Mouse (Mus musculus) G1E (cell line): ENCODE data around the gene Dlst. TPM values are rescaled to one million over a fixed set of nuclear protein-coding genes. Genes with fewer than 3 reads are reported as not detected.

Experiments
- ATAC-seq: 2 replicates; pipeline ENCODE4 v1.8.0; 2016; ENCODE audit warnings: mild to moderate bottlenecking; ENCODE audit not compliant: insufficient number of reproducible peaks, poor library complexity, low FRiP score, severe bottlenecking; ENCODE audit errors: extremely low read depth
- DNase-seq: peaks from one replicate; pipeline ENCODE4 v3.0.0; 2012; ENCODE audit warnings: low spot score
- H3K27me3 ChIP-seq: 2 replicates; pipeline ENCODE4 v1.6.1; 2012; ENCODE audit warnings: mild to moderate bottlenecking, low read length, inconsistent platforms; ENCODE audit not compliant: insufficient read depth
- H3K36me3 ChIP-seq: replicated peaks from 2 replicates; pipeline ENCODE3; 2012; ENCODE audit warnings: mild to moderate bottlenecking, inconsistent platforms
- H3K4me1 ChIP-seq: 2 replicates; pipeline ENCODE4 v1.6.1; 2012; ENCODE audit warnings: low read depth, low read length, inconsistent platforms, mixed read lengths; ENCODE audit not compliant: insufficient read depth
- H3K4me3 ChIP-seq: 2 replicates; pipeline ENCODE4 v1.5.1; 2012; ENCODE audit warnings: low read depth, mild to moderate bottlenecking, inconsistent platforms, low read length, moderate library complexity, mixed read lengths
- H3K9me3 ChIP-seq: replicated peaks from 2 replicates; pipeline ENCODE4 v1.6.1; 2012; ENCODE audit warnings: inconsistent platforms
- CTCF ChIP-seq: IDR thresholded peaks from 2 replicates; pipeline ENCODE4 v1.5.1; 2012; ENCODE audit warnings: low read depth, low read length, inconsistent platforms, mixed read lengths
- GATA1 ChIP-seq: IDR thresholded peaks from 2 replicates; pipeline ENCODE4 v1.6.1; 2012; ENCODE audit warnings: borderline replicate concordance, low read length, inconsistent platforms, mixed read lengths
- GATA2 ChIP-seq: IDR thresholded peaks from 2 replicates; pipeline ENCODE4 v1.6.1; 2012; ENCODE audit warnings: low read depth, low read length, inconsistent platforms, borderline replicate concordance
- POLR2AphosphoS5 ChIP-seq: IDR thresholded peaks from 2 replicates; pipeline ENCODE4 v1.6.1; 2012; ENCODE audit warnings: low read depth, low read length, inconsistent platforms; ENCODE audit not compliant: insufficient replicate concordance
- TAL1 ChIP-seq: conservative IDR thresholded peaks from 2 replicates; pipeline ENCODE4 v1.6.1; 2012; ENCODE audit warnings: low read depth, low read length, inconsistent platforms, mixed read lengths
- polyA plus RNA-seq: library from polyadenylated mRNA; stranded (reverse); fragments of >175 nt; gene quantifications from 2 replicates; pipeline ENCODE4 v1.2.3, GENCODE M21; 2012
- total RNA-seq, 2 experiments: library from RNA; stranded (forward) in 1 of 2; stranded (reverse) in 1 of 2; fragments of 200-1000 nt in 1 of 2; fragments of >200 nt in 1 of 2; fragmentation: Nextera tagmentation in 1 of 2; gene quantifications; 2 replicates each; pipeline ENCODE4 v1.2.3; 2014 to 2017

Gene Dlst
- total and polyA plus RNA-seq, 3 experiments, result 213 to 728 (median 221) TPM

DNA sequence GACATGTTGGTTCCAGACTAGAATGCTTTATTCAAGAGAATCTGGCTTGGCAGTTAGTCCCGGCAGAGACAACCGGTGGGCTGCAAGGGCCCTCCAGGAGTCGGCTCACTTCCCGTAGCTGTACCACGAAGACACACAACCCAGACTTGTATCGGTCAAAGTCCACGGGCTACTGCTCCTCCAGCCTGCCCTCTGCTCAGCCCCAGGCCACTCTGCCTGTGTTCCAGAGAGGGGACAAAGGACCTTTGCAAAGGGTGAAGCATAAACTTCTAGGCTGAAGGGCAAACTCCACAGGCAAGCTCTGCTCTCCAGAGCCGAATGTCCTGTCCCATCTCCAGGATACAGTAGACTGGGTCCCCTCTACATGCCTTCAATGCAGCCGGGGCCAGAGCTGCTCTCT lies 56.0 kb downstream of the Dlst start:
- H3K4me1 ChIP-seq, result peaks cover 6% of the 10 kb centered on the region
- H3K9me3 ChIP-seq, result no peaks in the 10 kb centered on the region
- DNase-seq, result no peak
- peaks cover 59% of the 10 kb centered on the region for H3K27me3 ChIP-seq
- no peak for ATAC-seq
- H3K4me3 ChIP-seq, result no peak overlapping the region
- H3K36me3 ChIP-seq, result no peaks in the 10 kb centered on the region
- TF ChIP-seq GATA1, result no peak
- no peak for TF ChIP-seq POLR2AphosphoS5
- no peak for TF ChIP-seq CTCF
- no peak for TF ChIP-seq GATA2
- no peak for TF ChIP-seq TAL1

DNA sequence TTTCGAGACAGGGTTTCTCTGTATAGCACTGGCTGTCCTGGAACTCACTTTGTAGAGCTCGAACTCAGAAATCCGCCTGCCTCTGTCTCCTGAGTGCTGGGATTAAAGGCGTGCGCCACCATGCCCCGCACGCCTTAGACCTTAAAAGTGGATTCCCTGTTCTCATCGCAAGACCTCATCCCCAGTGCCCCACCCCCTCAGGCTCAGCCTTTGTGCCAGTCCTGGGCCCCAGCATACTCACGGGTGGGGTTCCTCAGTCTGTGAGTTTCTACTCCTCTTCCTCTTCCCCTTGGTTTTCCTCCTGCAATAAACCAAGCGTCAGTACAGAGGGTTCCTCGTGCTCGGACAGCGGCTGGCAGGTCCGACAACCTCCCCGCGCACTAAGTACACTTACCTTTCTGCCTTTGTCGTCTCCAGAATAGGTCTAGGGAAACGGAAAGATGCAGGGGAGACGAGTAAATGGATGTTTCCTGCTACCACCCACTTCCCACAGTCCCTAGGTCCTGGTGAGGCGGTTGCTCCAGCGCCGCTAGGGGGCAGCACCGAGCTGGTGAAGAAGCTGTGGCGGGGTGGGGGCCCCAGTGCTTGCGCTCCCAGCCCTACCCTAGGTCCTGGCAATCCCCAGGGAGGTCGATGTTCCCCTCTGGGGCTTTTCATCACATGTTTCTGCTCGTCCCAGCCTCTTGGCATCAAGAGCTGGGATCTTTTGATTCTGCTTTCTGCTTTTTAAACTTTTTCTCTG lies 58.7 kb downstream of the Dlst start:
- Histone ChIP-seq H3K27me3 (peaks cover 76% of the 10 kb centered on the region), H3K36me3 (no peaks in the 10 kb centered on the region), H3K4me1 (peaks cover 6% of the 10 kb centered on the region), H3K4me3 (no peak overlapping the region), H3K9me3 (no peaks in the 10 kb centered on the region)
- TF ChIP-seq GATA2 (no peak), CTCF (peak; percentile 95)
- peak; percentile 59; the same call in 1 of the 2 replicates for ATAC-seq
- DNase-seq, result peak; percentile 79

DNA sequence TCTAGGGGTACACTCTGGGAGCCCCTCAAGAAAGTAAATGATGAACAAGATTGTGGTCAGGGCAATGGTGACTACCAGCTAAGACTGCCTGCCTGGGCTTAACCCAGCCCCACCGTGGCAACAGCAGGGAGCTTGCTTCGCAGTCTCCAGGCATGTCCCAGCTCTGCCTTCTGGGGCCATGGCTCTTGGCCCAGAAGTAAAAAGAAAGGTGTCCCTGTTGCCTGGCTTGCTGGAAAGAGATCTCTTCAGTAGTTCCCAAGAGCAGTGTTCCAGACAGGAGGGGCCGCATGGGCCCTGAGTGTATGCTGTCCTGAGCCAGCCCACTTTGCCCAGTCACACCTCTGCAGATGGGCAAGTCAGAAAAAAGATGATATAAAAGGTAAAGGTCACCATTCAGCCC lies 59.2 kb downstream of the Dlst start:
- ATAC-seq, result no peak

DNA sequence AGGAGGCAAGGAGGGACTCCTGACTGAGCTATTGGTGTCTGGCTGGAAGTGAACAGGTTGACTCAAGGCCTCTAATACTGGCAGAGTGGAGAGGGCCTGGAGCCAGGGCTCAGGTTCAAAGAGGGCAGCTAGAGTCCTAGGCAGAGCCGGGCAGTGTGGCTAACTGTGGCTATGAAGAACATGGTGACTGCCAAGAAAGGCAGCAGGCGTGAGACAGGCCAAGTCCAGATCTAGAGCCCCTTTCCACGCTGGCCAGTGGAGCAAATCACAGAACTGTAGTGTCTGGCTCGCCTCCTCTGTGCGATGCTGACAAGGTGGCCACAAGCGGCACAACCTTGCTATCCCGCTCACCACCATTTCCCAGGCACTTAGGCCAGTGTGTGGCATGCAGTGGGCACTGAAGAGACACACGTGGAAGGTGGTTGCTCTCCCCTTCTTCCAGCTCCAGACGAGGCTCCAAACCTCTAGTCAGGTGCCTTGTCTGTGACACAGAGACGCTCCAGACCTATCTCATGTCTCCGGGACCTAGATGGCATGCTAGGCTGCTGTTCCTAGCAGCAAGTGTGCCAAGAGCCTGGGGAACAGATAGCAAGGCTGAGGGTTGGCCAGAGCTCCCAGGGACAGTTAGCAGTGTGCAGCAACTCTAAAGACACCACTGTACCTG lies 59.8 kb downstream of the Dlst start:
- TF ChIP-seq GATA1 (no peak), TAL1 (no peak), CTCF (no peak), GATA2 (no peak), POLR2AphosphoS5 (no peak)
- Histone ChIP-seq H3K4me1 (peaks cover 6% of the 10 kb centered on the region), H3K27me3 (peaks cover 79% of the 10 kb centered on the region), H3K36me3 (no peaks in the 10 kb centered on the region), H3K4me3 (no peak overlapping the region), H3K9me3 (no peaks in the 10 kb centered on the region)
- ATAC-seq (no peak), DNase-seq (no peak)

More for the DNA sequence above, 59.2 kb downstream of the Dlst start:
- Histone ChIP-seq H3K27me3 (peaks cover 78% of the 10 kb centered on the region), H3K4me1 (peaks cover 6% of the 10 kb centered on the region), H3K36me3 (no peaks in the 10 kb centered on the region), H3K4me3 (no peak overlapping the region), H3K9me3 (no peaks in the 10 kb centered on the region)
- DNase-seq, result no peak
- no peak for TF ChIP-seq POLR2AphosphoS5
- TF ChIP-seq CTCF, result no peak
- TF ChIP-seq TAL1, result no peak
- no peak for TF ChIP-seq GATA1
- TF ChIP-seq GATA2, result no peak

GRCm38 (mm10) chr12:85170948-85171307 lies 60.3 kb downstream of the Dlst start:
- Histone ChIP-seq H3K9me3 (no peaks in the 10 kb centered on the region), H3K27me3 (peaks cover 81% of the 10 kb centered on the region), H3K4me3 (no peak overlapping the region), H3K4me1 (peaks cover 7% of the 10 kb centered on the region), H3K36me3 (no peaks in the 10 kb centered on the region)
- DNase-seq, result no peak
- TF ChIP-seq TAL1 (no peak), GATA2 (no peak), POLR2AphosphoS5 (no peak), CTCF (no peak), GATA1 (no peak)
- no peak for ATAC-seq

DNA sequence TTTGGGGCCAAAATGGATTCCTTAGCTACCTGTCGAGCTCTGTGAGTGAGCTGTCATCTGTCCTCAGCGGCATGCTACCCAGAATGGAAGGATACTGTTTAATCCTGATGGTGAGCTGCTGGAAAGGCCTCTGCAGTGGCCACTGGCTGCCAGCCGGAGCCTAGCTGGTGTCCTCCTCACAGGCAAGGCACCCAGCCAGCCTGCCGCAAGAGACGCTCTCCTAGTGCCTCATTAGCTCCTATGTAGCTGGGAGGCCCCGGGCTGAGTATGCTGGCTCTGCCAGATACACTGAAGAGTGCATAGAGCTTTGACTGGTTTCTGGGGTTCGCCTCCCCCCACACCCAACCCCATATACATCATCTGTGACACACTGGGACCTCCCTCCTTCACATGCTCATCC lies 63.4 kb downstream of the Dlst start:
- ATAC-seq (no peak), DNase-seq (no peak)
- Histone ChIP-seq H3K4me1 (peaks cover 22% of the 10 kb centered on the region), H3K36me3 (no peaks in the 10 kb centered on the region), H3K4me3 (no peak overlapping the region), H3K27me3 (peaks cover 93% of the 10 kb centered on the region), H3K9me3 (no peaks in the 10 kb centered on the region)
- TF ChIP-seq GATA2 (no peak), CTCF (no peak), TAL1 (no peak), GATA1 (no peak)
